Mouse (Mus musculus) left cerebral cortex, postnatal 25 days (tissue): ENCODE measurements around the gene Syap1. TPM values are rescaled to one million over a fixed set of nuclear protein-coding genes. Genes with fewer than 3 reads are reported as not detected.
"Not testable (repeated sequence)": the region's sequence is repeated elsewhere in the genome, so short reads cannot be mapped to it uniquely, and the experiment has no call there.

Source experiments
- DNase-seq, 2 experiments: peaks; one replicate each; pipeline ENCODE4 v3.0.0; 2022; ENCODE audit warnings: low spot score in 2 of 2, mixed read lengths in 1 of 2
- intact Hi-C: fragments of 180-260 bp; cut with DNase I; formaldehyde crosslinking; loops from one replicate; pipeline ENCODE4 v1.15.1; 2025
- microRNA-seq, 2 experiments: library from miRNA; unstranded; fragments of <30 nt; microRNA quantifications; one replicate each; pipeline ENCODE4 v1.2.0; 2022
- total RNA-seq, 2 experiments: library from RNA; stranded (reverse); gene quantifications; 2 replicates each; pipeline ENCODE4 v1.2.3; 2021

Gene Syap1
- total RNA-seq, 2 experiments from 2014 or later, result 28.1 to 28.7 TPM

- DNase-seq, result no peak
- intact Hi-C loops, result no loop called here
Measured at GRCm38 (mm10) chrX:162831542-162831941, 56.7 kb downstream of the Syap1 start.

GRCm38 (mm10) chrX:162831036-162831435 lies 57.2 kb downstream of the Syap1 start:
- DNase-seq, result no peak
- intact Hi-C loops, result no loop called here

- DNase-seq, intact Hi-C loops: not testable (repeated sequence)
Measured at GRCm38 (mm10) chrX:162830313-162830712, 57.9 kb downstream of the Syap1 start.

- intact Hi-C loops, result no loop called here
- DNase-seq, result no peak
Measured at GRCm38 (mm10) chrX:162829741-162830140, 58.5 kb downstream of the Syap1 start.

- intact Hi-C loops, result no loop called here
- DNase-seq, result peak; percentile 89 to 99
Measured at GRCm38 (mm10) chrX:162829203-162829708, 59.0 kb downstream of the Syap1 start, which contains the start of gene Txlng. TSS of gene Txlng (minus strand) at chrX:162829454.

- intact Hi-C loops, result no loop called here
- no peak for DNase-seq
Measured at GRCm38 (mm10) chrX:162828783-162829182, 59.5 kb downstream of the Syap1 start.

- intact Hi-C loops, result no loop called here
Measured at GRCm38 (mm10) chrX:162828016-162828415, 60.2 kb downstream of the Syap1 start.

More at GRCm38 (mm10) chrX:162828016-162828415, 60.2 kb downstream of the Syap1 start:
- DNase-seq, result no peak

Small RNA genes within 50 kb of the gene (microRNA-seq; reads per million reads assigned to microRNA genes)
- 0 reads per million in 2 experiments for gene Mir3473a

Other genes starting within 250 kb of the Syap1 start
- gene Reps2, start 244.8 kb downstream of the Syap1 start, total RNA-seq, result 100 to 1,000 TPM; 147 to 148 TPM
- 100 to 1,000 TPM; 135 to 145 TPM for gene Rbbp7, start 128.0 kb downstream of the Syap1 start, total RNA-seq
- gene Txlng, start 59.0 kb downstream of the Syap1 start, total RNA-seq, result 10 to 100 TPM; 18.2 to 21.0 TPM
- 10 to 100 TPM; 47.1 to 57.5 TPM for gene Ctps2, start 12.8 kb upstream of the Syap1 start, total RNA-seq
- gene S100g, start 76.2 kb upstream of the Syap1 start, total RNA-seq, result not detected